Comparison of ENCODE assay signal across 9 mouse cellular contexts in genomic region chr13:54949592-54949991, GRCm38 (mm10). TPM values are rescaled to one million over a fixed set of nuclear protein-coding genes. Genes with fewer than 3 reads are reported as not detected.
DNase-seq lines count a peak whose midpoint lies in the region; ATAC-seq lines count a peak whose summit lies in the region.
"Had no signal": no experiment of that assay in that cellular context is flagged by ENCODE, and none has a peak within 500 bp of the region (broad histone marks: within the 10 kb centered on the region; RNA-seq: fewer than 3 reads in every experiment).

No protein-coding gene starts in this region.

- H3K4me2 ChIP-seq in heart, embryonic 16.5 days (ENCODE audit: low read depth, low read length), result peak overlapping the region; percentile 94
- H3K4me2 ChIP-seq in midbrain, embryonic 11.5 days, result peak overlapping the region; percentile 94
- peak overlapping the region; percentile 100 for H3K4me2 ChIP-seq in stomach, embryonic 16.5 days (ENCODE audit: low read depth, low read length)

- peak overlapping the region; percentile 63 for H3K9ac ChIP-seq in heart, embryonic 16.5 days (ENCODE audit: low read length)
- peak overlapping the region; percentile 64 for H3K9ac ChIP-seq in midbrain, embryonic 11.5 days (ENCODE audit: low read length)
- H3K9ac ChIP-seq in stomach, embryonic 16.5 days (ENCODE audit: low read length), result peak overlapping the region; percentile 74

- H3K9me3 ChIP-seq in embryonic facial prominence, embryonic 10.5 days, result no peaks in the 10 kb centered on the region
- no peaks in the 10 kb centered on the region for H3K9me3 ChIP-seq in heart, embryonic 16.5 days (replicated peaks; ENCODE audit: control insufficient read depth, low read length)
- H3K9me3 ChIP-seq in midbrain, embryonic 11.5 days (ENCODE audit: control insufficient read depth, low read length), result no peaks in the 10 kb centered on the region
- H3K9me3 ChIP-seq in stomach, embryonic 16.5 days (replicated peaks; ENCODE audit: control insufficient read depth, low read length), result no peaks in the 10 kb centered on the region

- peak overlapping the region; percentile 72 for H3K27ac ChIP-seq in embryonic facial prominence, embryonic 10.5 days (replicated peaks)
- H3K27ac ChIP-seq in heart, embryonic 16.5 days (ENCODE audit: low read length), result no peak overlapping the region
- 0 out of 2 replicates have a peak overlapping the region, but pooled peaks have one; percentile 10 for H3K27ac ChIP-seq in midbrain, embryonic 11.5 days (ENCODE audit: low read depth, low read length)
- H3K27ac ChIP-seq in stomach, embryonic 16.5 days (ENCODE audit: low read length), result no peak overlapping the region

- peak; percentile 32 for DNase-seq in urinary bladder, postnatal 25 days (ENCODE audit: low spot score)
- no peak for DNase-seq in urinary bladder, postnatal 4 days (ENCODE audit: low spot score in 2 of 2)
- DNase-seq in embryonic facial prominence, embryonic 10.5 days (ENCODE audit: low spot score), result peak; percentile 65
- peak; percentile 67 to 81 for DNase-seq in left cerebral cortex, postnatal 25 days (ENCODE audit: low spot score in 2 of 2)
- peak; percentile 95 for DNase-seq in midbrain, embryonic 11.5 days (ENCODE audit: low spot score, missing footprints)
- no peak for DNase-seq in spleen, postnatal 4 days (ENCODE audit: low spot score in 2 of 2)

- H3K36me3 ChIP-seq in embryonic facial prominence, embryonic 10.5 days (replicated peaks), result no peaks in the 10 kb centered on the region
- no peaks in the 10 kb centered on the region for H3K36me3 ChIP-seq in heart, embryonic 16.5 days (ENCODE audit: control insufficient read depth, insufficient read depth)
- no peaks in the 10 kb centered on the region for H3K36me3 ChIP-seq in midbrain, embryonic 11.5 days (ENCODE audit: control insufficient read depth, insufficient read depth, low read length)
- H3K36me3 ChIP-seq in stomach, embryonic 16.5 days (ENCODE audit: control insufficient read depth, insufficient read depth, low read length), result no peaks in the 10 kb centered on the region

- ATAC-seq in heart, embryonic 16.5 days (replicated peaks; ENCODE audit: extremely low read depth, insufficient read depth, low FRiP score), result peak; percentile 31
- peak; percentile 53 for ATAC-seq in midbrain, embryonic 11.5 days (ENCODE audit: low FRiP score)
- peak; percentile 41; the same call in 1 of the 2 replicates for ATAC-seq in stomach, embryonic 16.5 days (ENCODE audit: insufficient read depth, low FRiP score)

- under 1% methylated on average over 44 of the region's 44 CpGs for WGBS in embryonic facial prominence, embryonic 10.5 days
- 1% methylated on average over 38 of the region's 44 CpGs for WGBS in heart, embryonic 16.5 days
- WGBS in midbrain, embryonic 11.5 days, result under 1% methylated on average over 44 of the region's 44 CpGs
- WGBS in stomach, embryonic 16.5 days, result under 1% methylated on average over 40 of the region's 44 CpGs

- peak overlapping the region; percentile 75 for H3K4me3 ChIP-seq in embryonic facial prominence, embryonic 10.5 days
- H3K4me3 ChIP-seq in heart, embryonic 16.5 days (ENCODE audit: low read length), result peak overlapping the region; percentile 59
- peak overlapping the region; percentile 60 for H3K4me3 ChIP-seq in midbrain, embryonic 11.5 days (ENCODE audit: low read depth, low read length)
- peak overlapping the region; percentile 69 for H3K4me3 ChIP-seq in stomach, embryonic 16.5 days (replicated peaks; ENCODE audit: low read length)
- H3K4me3 ChIP-seq: myocyte had no signal

- H3K27me3 ChIP-seq in embryonic facial prominence, embryonic 10.5 days (replicated peaks; ENCODE audit: low read depth, poor library complexity, severe bottlenecking), result peaks cover 100% of the 10 kb centered on the region
- H3K27me3 ChIP-seq in heart, embryonic 16.5 days (ENCODE audit: control insufficient read depth, insufficient read depth, low read length), result peaks cover 91% of the 10 kb centered on the region
- H3K27me3 ChIP-seq in midbrain, embryonic 11.5 days (ENCODE audit: control insufficient read depth, insufficient read depth, low read length), result peaks cover 86% of the 10 kb centered on the region
- H3K27me3 ChIP-seq in stomach, embryonic 16.5 days (ENCODE audit: control insufficient read depth, insufficient read depth, low read length), result peaks cover 76% of the 10 kb centered on the region

- intact Hi-C loops in left cerebral cortex, postnatal 25 days (cut with DNase I), result loop anchor here (2.0 kb wide), 2 partner anchors 51 to 71 kb away; no protein-coding TSS in a partner anchor

- peaks cover 41% of the 10 kb centered on the region for H3K4me1 ChIP-seq in embryonic facial prominence, embryonic 10.5 days
- H3K4me1 ChIP-seq in heart, embryonic 16.5 days (ENCODE audit: control insufficient read depth, insufficient read depth, low read length), result peaks cover 9% of the 10 kb centered on the region; the same call in 1 of the 2 replicates
- H3K4me1 ChIP-seq in midbrain, embryonic 11.5 days (ENCODE audit: control insufficient read depth, insufficient read depth, low read length), result peaks cover 14% of the 10 kb centered on the region
- H3K4me1 ChIP-seq in stomach, embryonic 16.5 days (ENCODE audit: control insufficient read depth, insufficient read depth, low read length), result peaks cover 11% of the 10 kb centered on the region; the same call in 1 of the 2 replicates

RNA-seq across cellular contexts. Expression of gene Unc5a, which starts 0.4 kb away (rescaled TPM):
- polyA plus RNA-seq in embryonic facial prominence, embryonic 10.5 days (2016; fragmentation: Nextera tagmentation; extraction: Ambion mirVana), result 2.1 and 2.2 TPM in 2 replicates
- polyA plus RNA-seq in heart, embryonic 16.5 days (2015; fragmentation: Nextera tagmentation; extraction: Ambion mirVana), result 1.5 and 1.7 TPM in 2 replicates
- 10 to 100 TPM; 83.6 to 96.6 TPM for total RNA-seq in left cerebral cortex, postnatal 25 days (2021)
- polyA plus RNA-seq in midbrain, embryonic 11.5 days (2014; fragmentation: Nextera tagmentation; extraction: Ambion mirVana), result 2.2 and 2.9 TPM in 2 replicates
- polyA plus RNA-seq in stomach, embryonic 16.5 days (2015; fragmentation: Nextera tagmentation; extraction: Ambion mirVana), result 2.2 and 2.3 TPM in 2 replicates

Comparison
In these comparisons a context has a peak if more than half of its experiments do, and no peak if none do; other contexts are left out.
1. DNase-seq: peak in urinary bladder, postnatal 25 days (single experiment), embryonic facial prominence, embryonic 10.5 days (single experiment), left cerebral cortex, postnatal 25 days (2 of 2) and midbrain, embryonic 11.5 days (single experiment); none in urinary bladder, postnatal 4 days (0 of 2) and spleen, postnatal 4 days (0 of 2).
2. H3K27ac ChIP-seq: peak in embryonic facial prominence, embryonic 10.5 days (single experiment) and midbrain, embryonic 11.5 days (single experiment); none in heart, embryonic 16.5 days (single experiment) and stomach, embryonic 16.5 days (single experiment).
3. Peak in every context shown above with its lines, with median percentiles within 50 percentile points of each other: H3K4me3 ChIP-seq, ATAC-seq, H3K4me2 ChIP-seq and H3K9ac ChIP-seq.